Mouse (Mus musculus): Measurements from ENCODE around the gene Cds2.

DNA sequence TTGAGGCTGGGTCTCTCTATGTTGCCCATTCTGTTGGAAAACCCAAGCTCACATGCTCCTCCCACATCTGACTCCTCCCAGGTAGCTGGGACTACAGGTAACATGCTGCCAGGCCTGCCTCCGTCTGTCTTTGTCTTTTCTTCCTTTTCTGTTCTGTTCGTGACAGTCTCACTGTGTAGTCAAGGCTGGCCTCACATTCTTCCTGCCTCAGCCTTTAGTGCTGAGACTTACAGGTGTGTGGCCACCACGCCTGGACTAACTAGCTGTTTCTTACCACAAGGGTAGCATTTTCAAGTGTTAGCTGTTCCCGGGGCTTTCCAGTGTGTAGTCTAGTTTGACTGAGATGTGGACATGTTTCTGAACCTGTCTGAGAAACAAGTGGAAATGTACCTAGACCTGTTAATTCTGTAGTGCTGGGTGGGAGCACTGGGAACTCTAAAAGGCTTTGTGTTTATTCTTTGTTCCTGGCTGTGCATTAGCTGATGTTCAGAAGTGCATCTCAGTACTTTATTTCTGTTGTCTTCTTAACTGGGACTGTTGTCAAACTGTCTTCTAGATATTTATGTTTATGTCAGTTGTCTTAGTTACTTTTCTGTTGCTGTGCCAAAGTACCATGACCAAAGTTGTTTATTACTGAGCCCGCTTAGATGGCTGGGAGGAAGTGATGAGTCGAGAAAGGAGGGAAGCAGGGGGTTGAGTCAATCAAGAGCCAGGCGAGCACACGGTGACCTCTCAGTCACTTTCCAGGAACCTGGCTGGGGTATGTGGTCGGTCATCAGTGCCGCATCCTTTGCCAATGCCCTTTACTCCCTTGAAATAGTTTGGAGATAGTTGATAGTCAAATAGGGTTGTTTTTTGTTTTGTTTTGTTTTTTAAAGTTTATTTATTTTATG, 18.9 kb downstream of the Cds2 start:
- TF ChIP-seq POLR2A (IDR thresholded peaks at IDR 0.05; ENCODE audit: borderline replicate concordance, extremely low read depth, low read depth, low read length): no peak
- TF ChIP-seq CTCF (IDR thresholded peaks at IDR 0.05; ENCODE audit: insufficient read depth, low read length): no peak
